Comparison of ENCODE assay signal across 34 mouse cellular contexts in genomic region chr6:37554327-37554726, GRCm38 (mm10). TPM values are rescaled to one million over a fixed set of nuclear protein-coding genes. Genes with fewer than 3 reads are reported as not detected.
DNase-seq lines count a peak whose midpoint lies in the region; ATAC-seq and TF ChIP-seq lines count a peak whose summit lies in the region.
"Had no signal": no experiment of that assay in that cellular context is flagged by ENCODE, and none has a peak within 500 bp of the region (broad histone marks: within the 10 kb centered on the region; RNA-seq: fewer than 3 reads in every experiment).

No protein-coding gene starts in this region.

- no peak for TF ChIP-seq CTCF in hindbrain, postnatal 0 days (IDR thresholded peaks at IDR 0.05; ENCODE audit: low read depth)

- WGBS in hindbrain, postnatal 0 days, result 86% methylated on average over 1 of the region's 1 CpGs
- WGBS in hindbrain, embryonic 14.5 days, result 81% methylated on average over 1 of the region's 1 CpGs
- 91% methylated on average over 1 of the region's 1 CpGs for WGBS in forebrain, embryonic 11.5 days

- H3K4me2 ChIP-seq in hindbrain, postnatal 0 days (ENCODE audit: low read depth, low read length), result no peak overlapping the region
- H3K4me2 ChIP-seq in hindbrain, embryonic 14.5 days (replicated peaks), result no peak overlapping the region
- H3K4me2 ChIP-seq in forebrain, embryonic 11.5 days (ENCODE audit: low read depth, low read length, severe bottlenecking), result no peak overlapping the region
- H3K4me2 ChIP-seq: embryonic facial prominence, embryonic 12.5 days; forebrain, embryonic 13.5 days; hindbrain, embryonic 13.5 days; limb, embryonic 12.5 days; liver, embryonic 11.5 days; midbrain, embryonic 15.5 days had no signal

- no peaks in the 10 kb centered on the region for H3K36me3 ChIP-seq in hindbrain, postnatal 0 days (ENCODE audit: insufficient read depth, low read length)
- H3K36me3 ChIP-seq in hindbrain, embryonic 14.5 days (replicated peaks; ENCODE audit: control insufficient read depth, insufficient read depth), result no peaks in the 10 kb centered on the region
- no peaks in the 10 kb centered on the region for H3K36me3 ChIP-seq in forebrain, embryonic 11.5 days (ENCODE audit: control insufficient read depth, insufficient read depth, low read length)
- H3K36me3 ChIP-seq: embryonic facial prominence, embryonic 12.5 days; hindbrain, embryonic 13.5 days; limb, embryonic 12.5 days; midbrain, embryonic 15.5 days had no signal

- no peaks in the 10 kb centered on the region for H3K27me3 ChIP-seq in hindbrain, postnatal 0 days (ENCODE audit: insufficient read depth, low read length)
- H3K27me3 ChIP-seq in hindbrain, embryonic 14.5 days (ENCODE audit: control insufficient read depth, insufficient read depth, low read length), result no peaks in the 10 kb centered on the region
- H3K27me3 ChIP-seq in forebrain, embryonic 11.5 days (ENCODE audit: control insufficient read depth, insufficient read depth, low read length), result no peaks in the 10 kb centered on the region
- H3K27me3 ChIP-seq: embryonic facial prominence, embryonic 12.5 days; forebrain, embryonic 13.5 days; hindbrain, embryonic 13.5 days; limb, embryonic 12.5 days; midbrain, embryonic 15.5 days had no signal

- peak; percentile 1 to 8 for DNase-seq in frontal cortex, postnatal 36 days (ENCODE audit: low spot score in 2 of 2)
- DNase-seq in frontal cortex, postnatal 10 days (ENCODE audit: low spot score in 2 of 2), result no peak
- peak; percentile 8 for DNase-seq in hindbrain, postnatal 0 days (ENCODE audit: low spot score)
- no peak for DNase-seq in hindbrain, embryonic 14.5 days (ENCODE audit: low spot score)
- DNase-seq in right cerebral cortex, adult 2 months (ENCODE audit: low spot score in 2 of 2), result peak; percentile 2 to 4
- no peak for DNase-seq in right cerebral cortex, postnatal 10 days (ENCODE audit: low spot score in 2 of 2)
- DNase-seq in forebrain, embryonic 11.5 days (ENCODE audit: low spot score), result no peak
- DNase-seq: adrenal gland, postnatal 10 days; B cell, adult 2 months; cerebellum, adult 9-11 months; heart, adult 2 months; heart, postnatal 36 days; kidney, adult 2 months; right cerebral cortex, postnatal 25 days; thymus, postnatal 4 days had no signal

- H3K9ac ChIP-seq in hindbrain, postnatal 0 days (replicated peaks; ENCODE audit: low read length), result no peak overlapping the region
- no peak overlapping the region for H3K9ac ChIP-seq in hindbrain, embryonic 14.5 days
- H3K9ac ChIP-seq in forebrain, embryonic 11.5 days (ENCODE audit: low read length), result no peak overlapping the region
- H3K9ac ChIP-seq: embryonic facial prominence, embryonic 12.5 days; forebrain, embryonic 13.5 days; hindbrain, embryonic 13.5 days; limb, embryonic 12.5 days; liver, postnatal 0 days; midbrain, embryonic 15.5 days had no signal

- no peaks in the 10 kb centered on the region for H3K4me1 ChIP-seq in hindbrain, postnatal 0 days (ENCODE audit: insufficient read depth, low read length)
- no peaks in the 10 kb centered on the region for H3K4me1 ChIP-seq in hindbrain, embryonic 14.5 days (replicated peaks; ENCODE audit: control insufficient read depth, insufficient read depth, low read length)
- no peaks in the 10 kb centered on the region for H3K4me1 ChIP-seq in forebrain, embryonic 11.5 days (replicated peaks; ENCODE audit: control insufficient read depth, insufficient read depth, low read length)
- H3K4me1 ChIP-seq: embryonic facial prominence, embryonic 12.5 days; forebrain, embryonic 13.5 days; hindbrain, embryonic 13.5 days; limb, embryonic 12.5 days; midbrain, embryonic 15.5 days had no signal

- no peak for ATAC-seq in hindbrain, postnatal 0 days
- no peak for ATAC-seq in hindbrain, embryonic 14.5 days (ENCODE audit: low FRiP score)
- no peak for ATAC-seq in forebrain, embryonic 11.5 days (replicated peaks; ENCODE audit: low FRiP score)
- ATAC-seq in CD4-positive, CD25-positive, alpha-beta regulatory T cell, adult 4 months, result no peak
- ATAC-seq: activated CD4-positive, CD25-positive, alpha-beta regulatory T cell, adult 4 months; forebrain, embryonic 13.5 days; lung, postnatal 0 days; midbrain, embryonic 15.5 days had no signal

- no peak overlapping the region for H3K4me3 ChIP-seq in hindbrain, postnatal 0 days (ENCODE audit: low read length)
- H3K4me3 ChIP-seq in hindbrain, embryonic 14.5 days (replicated peaks; ENCODE audit: low read length), result no peak overlapping the region
- H3K4me3 ChIP-seq in forebrain, embryonic 11.5 days (ENCODE audit: low read depth, low read length), result no peak overlapping the region
- H3K4me3 ChIP-seq: embryonic facial prominence, embryonic 12.5 days; forebrain, embryonic 13.5 days; heart, adult 2 months; hindbrain, embryonic 13.5 days; limb, embryonic 12.5 days; midbrain, embryonic 15.5 days had no signal

- no peaks in the 10 kb centered on the region for H3K9me3 ChIP-seq in hindbrain, postnatal 0 days (ENCODE audit: low read length)
- H3K9me3 ChIP-seq in hindbrain, embryonic 14.5 days (ENCODE audit: control insufficient read depth, low read length), result no peaks in the 10 kb centered on the region
- no peaks in the 10 kb centered on the region for H3K9me3 ChIP-seq in forebrain, embryonic 11.5 days (ENCODE audit: control insufficient read depth, low read length)
- H3K9me3 ChIP-seq: embryonic facial prominence, embryonic 12.5 days; forebrain, embryonic 13.5 days; hindbrain, embryonic 13.5 days; limb, embryonic 12.5 days; midbrain, embryonic 15.5 days had no signal

- no peak overlapping the region for H3K27ac ChIP-seq in hindbrain, postnatal 0 days
- no peak overlapping the region for H3K27ac ChIP-seq in hindbrain, embryonic 14.5 days
- no peak overlapping the region for H3K27ac ChIP-seq in forebrain, embryonic 11.5 days (ENCODE audit: low read depth, low read length)
- H3K27ac ChIP-seq: embryonic facial prominence, embryonic 12.5 days; forebrain, embryonic 13.5 days; heart, adult 2 months; hindbrain, embryonic 13.5 days; kidney, postnatal 0 days; limb, embryonic 12.5 days; macrophage; midbrain, embryonic 15.5 days had no signal

RNA-seq across cellular contexts. Expression of gene Akr1d1, which starts 24.4 kb away (rescaled TPM):
- total RNA-seq in hindbrain, postnatal 0 days (2014; rRNA removed), result not detected in 2 replicates
- not detected in 2 replicates for polyA plus RNA-seq in hindbrain, postnatal 0 days (2015; fragmentation: Nextera tagmentation; extraction: Ambion mirVana)
- not detected in 2 replicates for polyA plus RNA-seq in hindbrain, embryonic 14.5 days (2014; fragmentation: Nextera tagmentation; extraction: Ambion mirVana)
- polyA plus RNA-seq in forebrain, embryonic 11.5 days (2014; fragmentation: Nextera tagmentation; extraction: Ambion mirVana), result not detected in 2 replicates
- polyA plus RNA-seq in CD4-positive, CD25-positive, alpha-beta regulatory T cell, adult 4 months (2017; shearing (Covaris generic)), result not detected
- total RNA-seq: heart, adult 2 months; heart, postnatal 36 days; layer of hippocampus, postnatal 10 days; left cerebral cortex, adult 8-10 months; MEL had no signal
- polyA plus RNA-seq: activated CD4-positive, CD25-positive, alpha-beta regulatory T cell, adult 4 months; embryonic facial prominence, embryonic 12.5 days; forebrain, embryonic 13.5 days; frontal cortex, adult 2 months; heart, adult 2 months; heart, embryonic 14.5 days; hindbrain, embryonic 13.5 days; limb, embryonic 12.5 days; lung, postnatal 0 days; macrophage; midbrain, embryonic 15.5 days; neural tube, embryonic 14.5 days; stomach, embryonic 14.5 days had no signal

Comparison
In these comparisons a context has a peak if more than half of its experiments do, and no peak if none do; other contexts are left out.
1. DNase-seq: peak in frontal cortex, postnatal 36 days (2 of 2), hindbrain, postnatal 0 days (single experiment) and right cerebral cortex, adult 2 months (2 of 2); none in frontal cortex, postnatal 10 days (0 of 2), hindbrain, embryonic 14.5 days (single experiment), right cerebral cortex, postnatal 10 days (0 of 2) and forebrain, embryonic 11.5 days (single experiment).